Mouse (Mus musculus) olfactory bulb, adult 2 months (tissue): ENCODE measurements around the gene Nmb.

Experiments
- CTCF ChIP-seq: fragments of 200-500 bp; IDR thresholded peaks from 2 replicates; pipeline ENCODE4 v1.5.1; 2012; ENCODE audit warnings: low read depth, mild to moderate bottlenecking, low read length, moderate library complexity; ENCODE audit not compliant: insufficient read depth
- POLR2A ChIP-seq: fragments of 200-500 bp; IDR thresholded peaks from 2 replicates; pipeline ENCODE4 v1.6.1; 2012; ENCODE audit warnings: mild to moderate bottlenecking, low read depth, low read length, moderate library complexity; ENCODE audit not compliant: insufficient read depth

DNA sequence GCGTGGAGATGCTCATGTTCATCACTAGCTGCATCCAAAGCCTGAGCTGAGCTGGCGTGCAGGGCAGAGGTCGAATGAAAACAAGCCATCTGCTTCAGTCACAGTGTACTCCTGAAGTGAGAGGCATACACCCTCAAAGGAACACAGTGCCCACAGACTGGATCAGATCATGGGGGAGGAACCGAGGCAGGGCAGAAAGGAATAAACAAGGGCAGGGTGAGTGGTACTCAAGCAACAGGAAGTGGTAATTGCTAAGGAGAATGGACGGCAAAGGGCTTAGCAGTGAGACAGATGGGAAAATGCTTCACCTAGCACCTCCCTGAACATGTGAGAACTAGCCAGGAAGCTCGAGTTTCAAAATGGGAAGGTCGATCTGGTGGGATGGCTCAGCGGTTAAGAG, 7.6 kb upstream of the Nmb start:
- TF ChIP-seq CTCF = no peak
- no peak for TF ChIP-seq POLR2A
